Mouse (Mus musculus): ENCODE data around the gene Eif3a. TPM values are rescaled to one million over a fixed set of nuclear protein-coding genes. Genes with fewer than 3 reads are reported as not detected.

The Eif3a gene
- polyA plus RNA-seq (2012; rRNA removed): 12.4 and 16.0 TPM in 2 replicates

DNA sequence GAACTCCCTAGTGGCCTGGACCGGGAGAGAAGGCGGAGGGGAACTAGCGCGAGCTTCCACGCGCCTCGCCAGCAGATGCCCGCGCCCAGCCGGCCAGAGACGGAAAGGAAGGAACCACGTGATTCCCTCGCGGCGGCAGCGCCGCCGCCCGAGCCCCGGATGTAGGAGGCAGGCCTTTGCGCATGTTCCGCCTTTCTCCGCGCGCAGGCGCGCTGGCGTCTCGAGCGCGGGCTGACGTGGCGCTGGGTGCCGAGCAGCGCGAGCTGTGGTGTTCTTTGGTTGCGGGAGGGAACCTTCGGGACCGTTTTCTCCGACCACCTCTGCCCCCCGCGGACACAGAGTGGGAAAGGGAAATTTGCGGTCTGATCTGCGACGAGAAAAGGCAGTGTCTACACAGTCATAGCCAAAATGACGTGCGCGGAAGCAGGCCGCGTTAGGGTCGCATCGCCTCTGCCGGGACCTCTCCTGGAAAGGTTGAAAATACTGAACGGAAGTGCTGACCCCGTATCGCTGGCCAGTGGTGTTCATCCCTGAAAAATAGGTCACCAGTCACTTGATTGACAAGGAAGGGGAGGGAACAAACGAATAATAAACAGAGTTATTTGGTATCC, at the start of gene Eif3a:
Gene Eif3a, minus strand, starts transcription at position 108 of the 611 bp plus-strand sequence.

DNA sequence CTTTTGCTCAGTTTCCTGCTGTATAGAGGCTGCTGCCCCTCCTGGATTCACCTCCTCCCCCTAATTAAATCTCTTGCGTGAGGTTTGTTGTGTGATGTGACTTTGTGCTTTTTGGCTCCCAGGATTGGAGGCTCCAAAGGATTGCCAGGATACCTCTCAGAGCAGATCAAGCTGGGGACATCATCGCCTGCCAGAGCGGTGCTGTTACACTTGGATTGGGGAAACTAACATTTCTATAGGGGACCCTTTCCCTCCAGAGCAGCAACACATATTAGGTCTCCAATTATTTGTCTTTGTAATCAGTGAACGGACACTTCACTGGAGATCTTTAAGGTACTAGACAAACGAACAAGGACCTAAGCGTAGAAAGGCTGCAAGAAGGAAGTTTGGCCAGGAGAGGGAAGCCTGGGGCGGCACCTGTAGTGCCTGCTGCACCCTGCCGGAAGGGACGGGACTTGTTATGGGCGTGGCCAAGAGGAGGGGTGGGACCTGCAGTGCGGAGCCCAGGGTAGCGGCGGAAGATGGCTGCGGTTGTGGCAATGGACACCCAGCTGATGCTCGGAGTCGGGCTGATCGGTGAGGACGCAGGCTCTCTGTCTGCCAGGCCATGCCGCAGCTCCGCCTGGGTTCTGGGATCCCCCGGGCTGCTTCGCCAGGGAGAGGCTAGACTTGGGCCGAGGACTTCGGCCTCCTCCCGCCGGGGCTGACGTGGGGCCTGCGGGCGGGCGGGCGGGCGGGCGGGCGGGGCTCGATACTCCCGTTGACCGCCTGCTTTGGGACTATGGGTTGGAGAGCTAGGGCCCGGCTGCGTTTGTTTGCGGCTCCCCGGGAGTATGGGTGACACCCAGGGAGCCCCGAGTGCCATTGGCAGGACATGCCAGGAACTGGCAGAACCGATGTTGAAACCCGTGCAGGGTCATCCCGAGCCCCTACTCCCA, 20.9 kb upstream of the Eif3a start, which contains the start of gene Fam45a:
Gene Fam45a, plus strand, starts transcription at position 488 of the 938 bp plus-strand sequence.

DNA sequence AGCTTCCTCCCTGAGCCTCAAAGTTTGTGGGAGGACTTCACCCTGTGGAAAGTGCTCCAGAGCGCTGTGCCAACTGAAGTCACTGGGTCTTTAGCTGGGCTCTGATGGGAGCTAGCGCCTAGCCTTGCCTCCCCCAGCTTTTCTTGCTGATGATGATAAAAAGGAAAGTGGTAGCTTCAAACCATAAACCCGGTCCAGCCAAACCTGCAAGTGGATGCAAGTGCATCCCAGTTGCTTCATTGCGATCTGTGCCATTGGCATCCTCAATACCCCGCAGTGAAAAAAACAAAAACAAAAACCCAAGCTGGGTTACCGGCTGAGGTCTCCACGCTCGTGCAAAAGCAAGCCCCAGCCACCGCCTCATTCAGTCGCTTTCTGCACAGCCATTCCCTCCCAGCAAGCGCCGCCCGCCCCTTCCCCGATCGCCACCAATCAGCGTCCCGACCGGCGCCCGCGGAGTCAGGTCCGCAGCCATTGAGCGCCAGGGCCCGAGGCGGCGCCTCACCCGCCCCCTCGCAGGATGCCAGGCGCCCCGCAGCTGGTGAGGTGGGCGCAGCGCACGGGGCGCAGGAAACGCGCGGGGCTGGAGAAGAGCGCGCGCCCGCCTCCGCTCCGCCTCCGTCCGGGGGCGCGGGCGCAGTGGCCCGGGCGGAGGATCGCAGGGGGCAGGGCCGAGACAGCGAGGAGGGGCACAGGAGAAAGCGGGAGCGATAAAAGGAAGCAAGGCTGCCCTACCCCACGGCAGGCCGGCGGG, 34.8 kb downstream of the Eif3a start, which contains the start of gene Nanos1:
Gene Nanos1, plus strand, starts transcription at position 550 of the 754 bp plus-strand sequence.

Other genes starting within 250 kb of the Eif3a start
- 16.1 and 17.2 TPM in 2 replicates for gene Cacul1, start 209.6 kb downstream of the Eif3a start, polyA plus RNA-seq (2012; rRNA removed)
- 0.67 and 0.74 TPM in 2 replicates for gene Nanos1, start 34.7 kb downstream of the Eif3a start, polyA plus RNA-seq (2012; rRNA removed)
- 3.9 and 6.2 TPM in 2 replicates for gene Fam45a, start 20.9 kb upstream of the Eif3a start, polyA plus RNA-seq (2012; rRNA removed)
- 0.29 and 0.30 TPM in 2 replicates for gene Sfxn4, start 70.8 kb upstream of the Eif3a start, polyA plus RNA-seq (2012; rRNA removed)
- gene Prdx3, start 83.9 kb upstream of the Eif3a start, polyA plus RNA-seq (2012; rRNA removed): 95.1 and 106 TPM in 2 replicates
- 1.6 TPM in 2 replicates for gene Grk5, start 99.1 kb upstream of the Eif3a start, polyA plus RNA-seq (2012; rRNA removed)

Measured in colon, adult 2 months (tissue).